Mouse (Mus musculus) kidney, adult 11 months (tissue): ENCODE results near the gene Strip1.

Experiments
- DNase-seq: peaks from one replicate; pipeline ENCODE4 v3.0.0; 2022

Strip1 gene

GRCm38 (mm10) chr3:107586504-107586903, 45.0 kb downstream of the Strip1 start:
- no peak for DNase-seq

DNA sequence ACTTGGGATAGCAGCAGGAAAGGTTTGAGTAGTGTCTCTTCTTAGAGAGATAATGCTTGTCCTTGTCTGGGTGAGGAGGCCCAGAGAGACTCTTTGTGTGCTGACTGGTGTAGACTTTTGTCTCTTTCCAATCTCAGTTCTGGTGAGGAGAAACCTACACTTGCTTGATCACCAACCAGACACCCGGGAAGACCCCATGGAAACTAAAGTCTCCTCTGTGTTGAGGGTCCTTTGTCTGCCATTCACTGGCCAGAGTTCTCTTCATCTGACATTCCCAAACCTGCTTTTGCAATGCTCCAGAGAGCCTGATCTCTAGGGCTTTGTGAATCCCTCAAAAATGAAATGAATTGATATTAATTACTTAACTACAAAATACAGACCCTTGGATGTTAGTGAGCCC, 47.6 kb downstream of the Strip1 start:
- no peak for DNase-seq

DNA sequence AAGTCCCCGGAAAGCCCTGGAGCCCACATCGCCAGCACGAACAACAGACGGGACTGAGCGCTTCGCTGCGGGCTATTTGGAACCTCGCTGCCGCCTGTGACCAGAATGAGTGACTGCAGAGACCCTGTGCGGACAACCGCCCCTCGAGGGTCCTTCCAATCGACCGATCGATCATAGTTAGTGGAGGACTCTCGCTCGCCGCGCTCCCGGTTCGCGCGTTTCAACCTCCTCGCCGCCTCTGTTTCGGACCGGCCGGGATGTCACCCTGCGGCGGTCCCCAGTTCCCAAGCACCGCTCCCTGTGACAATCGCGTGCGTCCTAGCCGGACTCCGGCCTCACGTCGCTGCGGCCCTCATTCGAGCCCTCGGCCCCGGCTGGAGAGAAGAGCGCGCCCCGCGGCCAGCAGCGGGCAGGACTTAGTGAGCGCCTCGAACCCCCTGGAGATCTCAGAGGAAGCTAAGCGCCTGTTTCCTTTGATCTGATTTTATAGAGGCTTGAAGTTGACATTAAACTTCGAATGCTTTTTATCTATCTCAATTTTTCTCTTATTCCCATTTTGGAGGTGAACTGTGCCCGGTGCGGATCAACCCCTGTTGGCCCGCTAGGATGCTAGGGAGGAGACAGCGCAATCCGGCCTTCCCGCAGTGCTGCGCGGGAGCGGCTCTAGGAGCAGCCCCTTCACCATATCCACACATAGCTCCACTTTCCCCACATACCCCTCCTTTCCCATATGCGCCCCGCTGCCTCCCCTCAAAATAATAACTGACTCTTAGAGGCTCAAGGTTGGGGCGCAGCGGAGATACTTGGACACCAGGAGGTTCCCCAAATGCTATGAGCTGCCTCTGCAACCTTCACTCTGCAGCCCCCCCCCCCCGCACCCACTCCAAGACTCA, 48.4 kb downstream of the Strip1 start:
- no peak for DNase-seq

DNA sequence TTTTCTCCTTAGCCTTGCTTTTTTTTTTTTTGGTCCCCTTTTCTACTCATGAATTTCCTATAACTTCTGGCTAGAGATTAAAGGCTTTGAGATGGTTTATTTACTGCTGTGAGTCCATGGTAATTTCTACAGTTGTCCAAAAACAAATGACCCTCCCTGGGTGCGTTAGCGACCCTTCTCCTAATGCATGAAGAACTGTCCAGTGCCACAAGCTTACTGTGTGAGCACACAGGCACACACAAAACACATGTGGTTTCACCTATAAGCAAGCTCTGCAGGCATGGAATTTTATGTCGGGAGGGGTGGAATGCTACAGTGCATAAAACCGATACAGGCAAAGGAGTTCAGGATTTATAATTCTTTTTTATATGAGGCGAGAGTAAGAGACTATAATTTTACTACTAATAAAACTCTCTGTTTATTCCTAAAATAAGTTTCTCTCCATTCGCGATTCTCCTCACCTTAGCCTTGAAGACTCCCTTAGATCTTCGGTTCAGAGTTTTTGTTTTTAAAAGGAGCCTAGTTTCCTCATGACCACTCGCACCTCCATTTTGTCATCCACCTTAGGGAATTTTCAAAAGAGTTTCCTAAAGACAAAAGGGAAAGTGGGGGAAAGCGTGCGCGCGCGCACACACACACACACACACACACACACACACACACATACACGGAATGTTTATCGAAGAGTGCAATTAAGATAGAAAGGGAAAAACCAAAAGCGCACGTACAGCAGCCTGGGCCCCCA, 49.2 kb downstream of the Strip1 start:
- no peak for DNase-seq

GRCm38 (mm10) chr3:107581103-107582010, 50.1 kb downstream of the Strip1 start:
- DNase-seq = no peak

DNA sequence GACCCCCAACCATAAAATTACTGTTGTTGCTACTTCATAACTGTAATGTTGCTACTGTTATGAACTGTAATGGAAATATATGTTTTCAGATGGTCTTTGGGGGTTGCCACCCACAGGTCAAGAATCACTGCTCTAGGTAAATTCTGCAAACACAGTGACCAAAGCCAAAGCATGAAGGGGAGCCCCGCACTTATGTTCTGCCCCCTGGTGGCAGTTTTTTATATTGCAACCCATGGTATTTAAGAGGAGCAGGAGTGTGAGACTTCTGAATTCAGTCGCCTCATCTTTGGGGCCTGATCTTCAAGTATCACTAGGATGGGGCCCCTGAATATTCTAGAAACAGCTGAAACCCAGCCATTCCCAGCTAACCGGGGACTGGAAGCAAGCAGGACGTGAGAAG, 52.0 kb downstream of the Strip1 start:
- DNase-seq = no peak

GRCm38 (mm10) chr3:107577810-107578390, 53.6 kb downstream of the Strip1 start:
- DNase-seq = no peak

- no peak for DNase-seq
Observed at GRCm38 (mm10) chr3:107576807-107577206, 54.7 kb downstream of the Strip1 start.

GRCm38 (mm10) chr3:107571205-107571604, 60.3 kb downstream of the Strip1 start:
- no peak for DNase-seq

GRCm38 (mm10) chr3:107568721-107569120, 62.8 kb downstream of the Strip1 start:
- no peak for DNase-seq

- DNase-seq = no peak
Observed at GRCm38 (mm10) chr3:107567766-107568165, 63.7 kb downstream of the Strip1 start.

GRCm38 (mm10) chr3:107565331-107565730, 66.2 kb downstream of the Strip1 start:
- DNase-seq = no peak

DNA sequence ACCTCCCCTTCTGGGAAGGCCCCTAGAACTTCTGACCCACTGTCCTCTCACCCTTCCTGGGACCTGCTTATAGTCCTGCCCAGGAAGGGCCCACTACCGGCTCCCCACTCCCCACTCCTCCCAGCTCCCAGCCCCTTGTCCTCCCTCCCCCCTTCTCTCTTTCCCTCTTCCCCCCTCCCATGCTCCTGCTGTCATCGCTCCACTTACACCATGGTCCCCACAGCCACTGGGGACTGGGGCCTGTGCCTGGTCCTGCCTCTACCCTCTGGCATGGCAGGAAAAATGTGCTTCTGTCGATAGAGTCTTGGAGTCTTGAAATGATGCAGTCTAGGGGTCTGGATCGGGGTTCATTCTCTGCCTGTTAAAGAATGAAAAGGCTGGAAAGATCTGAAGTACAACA, 67.6 kb downstream of the Strip1 start:
- DNase-seq = no peak

- no peak for DNase-seq
Observed at GRCm38 (mm10) chr3:107562591-107562990, 68.9 kb downstream of the Strip1 start.
